Comparison of ENCODE assay signal across 16 mouse cellular contexts in the genomic region with DNA sequence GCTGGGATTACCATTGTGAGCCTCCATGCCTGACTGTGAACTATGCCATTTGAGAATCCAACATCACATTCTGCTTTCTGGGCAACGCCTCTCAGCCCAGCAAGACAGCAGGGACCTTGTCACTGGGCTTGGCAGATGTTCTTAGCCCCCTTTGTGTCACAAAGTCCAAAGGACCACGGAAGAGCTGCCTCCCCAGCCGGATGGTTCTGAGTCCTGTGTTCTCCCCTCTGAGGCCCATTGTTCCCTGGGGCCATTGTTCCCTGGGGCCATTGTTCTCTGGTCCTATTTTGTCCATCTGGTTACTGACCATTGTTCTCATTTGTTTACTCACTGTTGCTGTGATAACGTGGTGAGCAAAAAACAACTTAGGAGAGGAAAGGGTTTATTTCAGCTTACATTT. TPM values are rescaled to one million over a fixed set of nuclear protein-coding genes. Genes with fewer than 3 reads are reported as not detected.
DNase-seq lines count a peak whose midpoint lies in the region; ATAC-seq and TF ChIP-seq lines count a peak whose summit lies in the region.
"Had no signal": no experiment of that assay in that cellular context is flagged by ENCODE, and none has a peak within 500 bp of the region (broad histone marks: within the 10 kb centered on the region; RNA-seq: fewer than 3 reads in every experiment).

No protein-coding gene starts in this region.

- no peak for DNase-seq in frontal cortex, postnatal 36 days (ENCODE audit: low spot score in 2 of 2)
- DNase-seq in left cerebral cortex, adult 2 months (ENCODE audit: extremely low spot score in 1 of 2, low spot score in 2 of 2) = no peak
- DNase-seq in left cerebral cortex, adult 9 months (ENCODE audit: low spot score in 2 of 2) = no peak
- DNase-seq in R1 (ENCODE audit: low read depth, low spot score) (peak; percentile 22), MN1 (ENCODE audit: low spot score) (no peak)
- peak; percentile 46 for DNase-seq in mesoderm, embryonic 11.5 days (ENCODE audit: low read depth, low spot score)
- DNase-seq: adrenal gland, postnatal 10 days; gastrocnemius, postnatal 10 days; kidney, adult 2 months; lung, postnatal 10 days; midbrain, embryonic 14.5 days; right cerebral cortex, postnatal 25 days had no signal

- ATAC-seq in frontal cortex, adult (ENCODE audit: low TSS enrichment) = peak; percentile 56; the same call in 1 of the 2 replicates
- ATAC-seq: forebrain, embryonic 16.5 days had no signal

- TF ChIP-seq CTCF in left cerebral cortex, adult 2 months (IDR thresholded peaks at IDR 0.05) = no peak

- H3K4me3 ChIP-seq in left cerebral cortex, adult 2 months = no peak overlapping the region
- H3K4me3 ChIP-seq: erythroblast, embryonic 14.5 days had no signal

- intact Hi-C loops in left cerebral cortex, adult 2 months (cut with DNase I) = no loop called here

- peak overlapping the region; percentile 57 for H3K27ac ChIP-seq in left cerebral cortex, adult 2 months
- H3K27ac ChIP-seq: liver, embryonic 14.5 days had no signal

RNA-seq across cellular contexts. Expression of gene Fth1, which starts 39.5 kb away (rescaled TPM):
- 1,000 to 10,000 TPM; 2,213 to 2,341 TPM for total RNA-seq in left cerebral cortex, adult 2 months (2021)

RNA-seq across cellular contexts. Expression of gene Incenp, which starts 41.6 kb away (rescaled TPM):
- 10 to 100 TPM; 28.1 to 28.3 TPM for total RNA-seq in left cerebral cortex, adult 2 months (2021)

Comparison
In these comparisons a context has a peak if more than half of its experiments do, and no peak if none do; other contexts are left out.
1. DNase-seq: peak in R1 (single experiment) and mesoderm, embryonic 11.5 days (single experiment); none in frontal cortex, postnatal 36 days (0 of 2), left cerebral cortex, adult 2 months (0 of 2), left cerebral cortex, adult 9 months (0 of 2) and MN1 (single experiment).